Mouse (Mus musculus) hindbrain, embryonic 10.5 days (tissue): ENCODE measurements at regions not wholly inside any gene's neighbourhood (a gene's known extent, or its start where the extent isn't known, plus 50 kb on each side); places are given as distances from the start of the nearest gene placed in this dataset.

Source experiments
- DNase-seq: peaks from one replicate; pipeline ENCODE4 v3.0.0-alpha.2; 2017; ENCODE audit warnings: low spot score
- H3K27ac ChIP-seq: fragments of 300-500 bp; sonication (generic); 2 replicates; pipeline ENCODE4 v1.5.1; 2016; ENCODE audit warnings: mild to moderate bottlenecking, moderate library complexity
- H3K27me3 ChIP-seq: fragments of 300-500 bp; sonication (generic); 2 replicates; pipeline ENCODE4 v1.6.1; 2016; ENCODE audit warnings: mild to moderate bottlenecking; ENCODE audit not compliant: poor library complexity, insufficient read depth, severe bottlenecking
- H3K36me3 ChIP-seq: fragments of 300-500 bp; sonication (generic); 2 replicates; pipeline ENCODE4 v1.6.1; 2016; ENCODE audit warnings: mild to moderate bottlenecking, moderate library complexity
- H3K4me1 ChIP-seq: fragments of 300-500 bp; sonication (generic); replicated peaks from 2 replicates; pipeline ENCODE4 v1.6.1; 2016; ENCODE audit warnings: mild to moderate bottlenecking
- H3K4me3 ChIP-seq: fragments of 300-500 bp; sonication (generic); 2 replicates; pipeline ENCODE4 v1.5.1; 2016; ENCODE audit warnings: mild to moderate bottlenecking, moderate library complexity
- H3K9me3 ChIP-seq: fragments of 300-500 bp; sonication (generic); 2 replicates; pipeline ENCODE4 v1.6.1; 2016; ENCODE audit warnings: mild to moderate bottlenecking, moderate library complexity
- WGBS: fragments of 180-500 bp; shearing (Covaris S2); methylation state at CpG from one replicate; pipeline ENCODE4 v1.1.7; 2016; 5-methylcytosine and 5-hydroxymethylcytosine counted together

DNA sequence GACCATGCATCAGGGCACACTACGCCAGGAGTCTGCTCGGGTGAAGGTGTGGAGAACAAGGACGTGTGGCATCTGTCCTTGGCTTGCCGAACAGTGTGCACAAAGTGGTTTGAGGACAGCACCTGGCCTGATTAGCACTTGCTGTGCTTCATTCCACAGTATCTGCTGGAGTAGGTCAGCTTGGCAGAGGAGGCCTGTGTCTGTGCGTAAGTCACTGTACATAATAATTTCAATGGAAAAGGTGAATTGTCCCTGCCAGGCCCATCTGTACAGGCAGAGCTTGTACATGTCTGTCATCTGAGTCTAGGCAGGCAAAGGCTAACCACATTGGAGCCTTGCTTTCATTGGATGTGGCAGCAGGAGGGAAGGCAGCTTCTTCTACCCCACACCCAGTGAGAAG lies 979.5 kb upstream of the Car8 start:
- no peaks in the 10 kb centered on the region for H3K27me3 ChIP-seq
- 0 out of 2 replicates have a peak, but pooled peaks cover 6% of the 10 kb centered on the region for H3K4me1 ChIP-seq
- H3K36me3 ChIP-seq = no peaks in the 10 kb centered on the region
- DNase-seq = no peak
- no peak overlapping the region for H3K27ac ChIP-seq
- H3K4me3 ChIP-seq = no peak overlapping the region
- peaks cover 3% of the 10 kb centered on the region; the same call in 1 of the 2 replicates for H3K9me3 ChIP-seq
- 90% methylated on average over 5 of the region's 5 CpGs for WGBS

DNA sequence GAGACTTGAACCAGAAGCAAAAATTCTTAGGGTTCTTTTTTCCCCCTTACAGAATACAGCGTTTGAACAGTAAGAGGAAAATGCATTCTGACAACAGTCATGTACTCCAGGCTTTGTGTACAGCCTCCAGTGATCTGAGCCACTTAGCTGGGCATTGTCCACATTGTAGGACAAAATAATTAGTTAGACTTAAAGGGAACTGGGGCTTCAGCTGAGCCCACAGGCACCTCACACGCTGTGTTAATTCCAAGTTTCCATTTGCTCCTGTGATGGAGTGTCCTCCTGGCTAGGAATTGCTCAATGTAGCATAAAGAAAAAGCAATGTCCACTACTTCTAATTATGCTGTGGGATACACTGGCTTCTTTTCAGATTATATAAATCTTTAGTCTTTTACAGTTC lies 969.8 kb upstream of the Car8 start:
- WGBS = 76% methylated on average over 2 of the region's 2 CpGs
- Histone ChIP-seq H3K4me3 (no peak overlapping the region), H3K27ac (no peak overlapping the region), H3K27me3 (no peaks in the 10 kb centered on the region), H3K4me1 (no peaks in the 10 kb centered on the region), H3K9me3 (no peaks in the 10 kb centered on the region), H3K36me3 (no peaks in the 10 kb centered on the region)
- no peak for DNase-seq

DNA sequence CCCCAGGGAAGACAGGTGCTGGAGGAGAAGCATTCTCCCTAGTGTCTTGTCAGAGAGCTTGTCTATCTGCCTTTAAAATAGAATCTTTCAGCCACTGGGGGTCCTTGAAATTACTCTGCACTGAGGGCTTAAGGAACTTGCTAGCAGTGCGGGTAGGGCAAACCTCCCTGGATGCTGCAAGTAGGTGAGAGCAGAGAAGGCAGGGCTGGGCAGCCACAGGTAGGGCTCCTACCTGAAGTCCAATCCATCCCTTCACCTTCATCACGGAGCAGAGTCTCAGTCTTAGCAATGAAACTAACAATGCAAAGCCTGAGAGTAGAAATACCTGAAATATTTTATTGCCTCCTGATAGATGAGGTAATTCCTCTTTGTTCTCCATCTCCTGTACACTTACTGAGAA lies 961.2 kb upstream of the Car8 start:
- DNase-seq = no peak
- no peaks in the 10 kb centered on the region for H3K27me3 ChIP-seq
- peaks cover 10% of the 10 kb centered on the region for H3K4me1 ChIP-seq
- no peak overlapping the region for H3K27ac ChIP-seq
- WGBS = 82% methylated on average over 2 of the region's 2 CpGs
- no peaks in the 10 kb centered on the region for H3K36me3 ChIP-seq
- no peak overlapping the region for H3K4me3 ChIP-seq
- H3K9me3 ChIP-seq = no peaks in the 10 kb centered on the region

DNA sequence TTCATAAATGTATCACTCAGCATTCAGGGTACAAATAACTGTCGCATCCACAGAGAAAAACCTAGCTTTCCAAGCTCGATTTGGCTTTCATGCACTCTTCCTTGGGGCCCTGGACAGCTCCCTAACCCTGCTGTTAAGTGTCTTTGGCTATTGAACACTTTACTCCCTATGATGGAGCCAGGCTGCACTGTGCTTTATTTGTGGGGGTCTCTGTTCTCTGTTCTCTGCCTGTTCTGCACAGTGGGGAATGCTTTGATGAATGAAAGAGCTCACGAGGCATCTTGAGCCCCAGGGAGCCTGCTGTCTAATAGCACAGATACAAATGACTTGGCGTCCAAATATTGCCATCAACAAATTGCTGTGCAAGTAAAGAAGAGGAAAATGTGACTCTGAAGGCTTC lies 957.6 kb upstream of the Car8 start:
- Histone ChIP-seq H3K9me3 (no peaks in the 10 kb centered on the region), H3K4me3 (no peak overlapping the region), H3K27ac (no peak overlapping the region), H3K27me3 (no peaks in the 10 kb centered on the region), H3K36me3 (no peaks in the 10 kb centered on the region), H3K4me1 (peaks cover 10% of the 10 kb centered on the region)
- DNase-seq = no peak
- 55% methylated on average over 4 of the region's 4 CpGs for WGBS

DNA sequence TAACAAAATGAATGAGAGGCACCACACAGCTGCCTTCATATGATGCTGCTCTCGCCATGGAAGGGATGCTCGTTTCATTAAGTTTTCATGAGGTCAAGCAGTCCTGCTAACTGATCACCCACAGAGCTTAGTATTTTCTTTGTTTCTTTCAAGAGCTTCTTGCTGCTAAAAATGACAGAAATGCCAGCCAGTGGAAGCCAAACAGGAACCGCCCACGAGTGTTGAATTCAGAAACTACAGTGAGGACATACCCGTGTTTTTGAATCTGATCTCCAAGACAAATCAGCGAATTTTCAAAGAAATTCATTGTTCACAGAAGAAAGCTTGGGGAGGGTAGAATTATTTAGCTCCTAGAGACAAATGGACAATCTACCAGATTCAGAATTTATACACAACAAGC lies 954.3 kb upstream of the Car8 start:
- Histone ChIP-seq H3K27me3 (no peaks in the 10 kb centered on the region), H3K27ac (no peak overlapping the region), H3K4me1 (peaks cover 21% of the 10 kb centered on the region), H3K4me3 (no peak overlapping the region), H3K36me3 (no peaks in the 10 kb centered on the region), H3K9me3 (no peaks in the 10 kb centered on the region)
- 61% methylated on average over 6 of the region's 6 CpGs for WGBS
- no peak for DNase-seq

DNA sequence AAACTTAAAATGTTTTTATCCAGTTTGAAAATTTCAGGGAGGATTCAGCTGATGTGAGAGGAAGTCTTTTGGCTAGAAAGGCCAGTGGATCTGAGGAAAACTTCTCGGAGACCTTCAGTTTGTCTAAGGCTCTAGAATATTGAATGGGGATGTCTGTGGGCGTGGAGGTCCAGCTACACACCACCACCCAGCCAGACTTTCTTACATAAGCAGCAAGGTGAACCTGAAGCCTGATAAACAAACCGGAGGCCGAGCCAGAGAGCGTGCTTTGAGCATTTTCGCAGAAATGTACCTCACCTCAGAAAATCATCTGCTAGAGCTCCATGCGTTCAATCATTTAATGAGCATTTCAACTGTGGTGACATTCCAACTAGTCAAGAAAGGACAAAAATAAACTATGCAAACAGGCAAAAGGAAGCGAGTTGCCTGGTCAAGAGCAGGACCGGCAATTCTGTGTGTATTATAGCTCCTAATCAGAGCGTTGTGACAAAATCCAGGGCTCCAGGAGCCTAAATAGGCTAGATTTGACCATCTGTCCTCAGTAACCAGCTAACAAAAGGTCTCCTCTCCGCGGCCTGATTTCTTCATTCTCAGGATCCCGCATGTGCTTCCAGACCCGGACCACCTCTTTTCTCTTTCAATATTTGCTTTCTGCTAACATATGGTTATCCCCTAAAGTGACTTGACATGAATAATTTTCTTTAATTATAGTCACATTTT lies 946.5 kb upstream of the Car8 start:
- Histone ChIP-seq H3K4me3 (peak overlapping the region; percentile 42), H3K27ac (peak overlapping the region; percentile 86)

DNA sequence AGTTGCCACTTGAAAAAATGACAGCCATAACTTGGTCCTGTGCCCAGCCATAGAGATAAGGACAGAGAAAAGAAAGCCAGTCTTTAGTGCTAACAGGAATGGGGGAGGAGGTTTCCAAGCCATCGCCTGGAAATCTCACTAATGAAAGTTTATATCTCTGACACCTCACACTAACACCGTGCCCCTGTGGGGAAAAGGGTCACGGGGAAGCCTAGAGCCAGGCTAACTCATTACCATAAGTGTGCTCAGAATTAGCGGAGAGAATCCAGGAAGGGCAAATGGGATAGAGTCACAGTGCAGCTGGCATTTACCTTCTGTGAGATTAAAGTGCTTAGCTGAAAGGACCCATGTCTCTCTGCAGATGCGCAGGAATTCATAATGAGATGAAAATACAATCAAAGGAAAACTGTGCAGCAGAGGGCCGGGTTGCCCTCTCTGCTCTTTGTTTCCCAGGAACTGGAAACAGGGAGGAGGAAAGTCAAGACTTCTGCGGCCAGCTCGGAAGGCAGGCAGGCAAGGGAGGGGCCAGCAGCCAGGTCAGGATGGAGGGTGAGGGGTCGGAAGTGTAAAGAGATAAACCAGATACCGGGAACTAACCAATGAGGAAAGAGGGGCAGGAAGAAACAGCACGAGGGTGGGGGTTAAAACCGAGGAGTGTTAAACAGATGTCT lies 945.7 kb upstream of the Car8 start:
- Histone ChIP-seq H3K9me3 (no peaks in the 10 kb centered on the region), H3K4me3 (peak overlapping the region; percentile 42), H3K27ac (peak overlapping the region; percentile 86), H3K27me3 (no peaks in the 10 kb centered on the region), H3K36me3 (no peaks in the 10 kb centered on the region), H3K4me1 (peaks cover 17% of the 10 kb centered on the region)
- WGBS = under 1% methylated on average over 12 of the region's 12 CpGs
- peak; percentile 64 for DNase-seq

More for the DNA sequence above, 946.5 kb upstream of the Car8 start:
- no peaks in the 10 kb centered on the region for H3K9me3 ChIP-seq
- 52% methylated on average over 14 of the region's 14 CpGs for WGBS
- no peaks in the 10 kb centered on the region for H3K36me3 ChIP-seq
- H3K4me1 ChIP-seq = peaks cover 20% of the 10 kb centered on the region
- DNase-seq = no peak
- no peaks in the 10 kb centered on the region for H3K27me3 ChIP-seq

DNA sequence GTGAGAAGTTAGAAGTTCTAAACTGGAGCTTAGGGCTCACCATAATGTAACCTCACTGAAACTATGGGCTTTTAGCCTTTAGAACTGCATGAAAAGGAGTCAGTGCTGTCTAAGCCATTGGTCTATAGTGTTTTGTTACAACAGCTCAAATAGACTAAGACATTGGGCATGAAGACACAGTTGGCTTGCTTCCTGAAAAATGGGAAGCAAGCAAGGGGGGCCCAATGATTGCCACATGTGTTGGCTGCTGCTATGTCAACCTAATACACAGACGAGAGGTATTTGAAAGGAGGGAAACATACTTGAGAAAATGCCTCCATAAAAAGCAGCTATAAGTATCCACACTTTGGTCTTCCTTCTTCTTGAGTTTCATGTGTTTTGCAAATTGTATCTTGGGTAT lies 935.5 kb upstream of the Car8 start:
- no peak overlapping the region for H3K27ac ChIP-seq
- 82% methylated on average over 1 of the region's 1 CpGs for WGBS
- H3K9me3 ChIP-seq = no peaks in the 10 kb centered on the region
- no peak for DNase-seq
- H3K4me3 ChIP-seq = no peak overlapping the region
- H3K36me3 ChIP-seq = no peaks in the 10 kb centered on the region
- H3K27me3 ChIP-seq = no peaks in the 10 kb centered on the region
- H3K4me1 ChIP-seq = no peaks in the 10 kb centered on the region

DNA sequence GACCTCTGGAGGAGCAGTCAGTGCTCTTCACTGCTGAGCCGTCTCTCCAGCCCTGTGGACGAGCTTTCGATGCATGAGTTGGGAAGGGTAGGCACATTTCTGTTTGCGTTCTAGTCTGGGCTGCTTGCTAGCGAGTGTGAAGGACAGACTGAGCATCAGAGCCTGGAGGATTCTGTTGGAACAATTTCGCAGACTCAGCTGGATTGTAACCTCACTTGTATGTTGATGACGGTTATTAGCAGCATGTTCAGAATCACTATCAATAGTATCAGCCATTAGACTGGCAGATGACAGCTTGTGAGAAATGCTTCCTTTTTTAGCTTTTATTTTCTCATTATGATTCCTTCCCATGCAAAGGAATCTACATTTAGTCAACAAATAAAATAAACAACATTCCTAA lies 923.5 kb upstream of the Car8 start:
- Histone ChIP-seq H3K4me3 (no peak overlapping the region), H3K9me3 (no peaks in the 10 kb centered on the region), H3K36me3 (no peaks in the 10 kb centered on the region), H3K27me3 (no peaks in the 10 kb centered on the region), H3K4me1 (peaks cover 21% of the 10 kb centered on the region), H3K27ac (peak overlapping the region; percentile 78)
- WGBS = 82% methylated on average over 7 of the region's 7 CpGs
- no peak for DNase-seq

DNA sequence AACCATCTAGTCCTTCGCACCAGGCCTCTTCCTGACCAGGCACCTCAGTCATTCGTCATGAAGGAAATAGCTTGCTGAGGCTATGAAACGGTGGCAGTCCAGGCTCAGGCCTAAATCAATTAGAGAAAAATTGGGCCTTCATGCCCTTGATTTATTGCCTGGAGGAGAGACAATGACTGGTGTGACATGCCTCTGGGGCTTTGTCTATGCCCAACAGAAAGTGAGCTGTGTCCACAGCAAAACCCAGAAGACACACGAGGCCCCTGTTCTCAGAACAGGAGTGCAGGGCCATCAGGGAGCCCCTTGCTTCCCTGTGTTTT lies 922.9 kb upstream of the Car8 start:
- Histone ChIP-seq H3K4me1 (peaks cover 21% of the 10 kb centered on the region), H3K36me3 (no peaks in the 10 kb centered on the region), H3K27me3 (no peaks in the 10 kb centered on the region), H3K27ac (peak overlapping the region; percentile 78), H3K9me3 (no peaks in the 10 kb centered on the region), H3K4me3 (no peak overlapping the region)
- peak; percentile 24 for DNase-seq
- 44% methylated on average over 4 of the region's 4 CpGs for WGBS

DNA sequence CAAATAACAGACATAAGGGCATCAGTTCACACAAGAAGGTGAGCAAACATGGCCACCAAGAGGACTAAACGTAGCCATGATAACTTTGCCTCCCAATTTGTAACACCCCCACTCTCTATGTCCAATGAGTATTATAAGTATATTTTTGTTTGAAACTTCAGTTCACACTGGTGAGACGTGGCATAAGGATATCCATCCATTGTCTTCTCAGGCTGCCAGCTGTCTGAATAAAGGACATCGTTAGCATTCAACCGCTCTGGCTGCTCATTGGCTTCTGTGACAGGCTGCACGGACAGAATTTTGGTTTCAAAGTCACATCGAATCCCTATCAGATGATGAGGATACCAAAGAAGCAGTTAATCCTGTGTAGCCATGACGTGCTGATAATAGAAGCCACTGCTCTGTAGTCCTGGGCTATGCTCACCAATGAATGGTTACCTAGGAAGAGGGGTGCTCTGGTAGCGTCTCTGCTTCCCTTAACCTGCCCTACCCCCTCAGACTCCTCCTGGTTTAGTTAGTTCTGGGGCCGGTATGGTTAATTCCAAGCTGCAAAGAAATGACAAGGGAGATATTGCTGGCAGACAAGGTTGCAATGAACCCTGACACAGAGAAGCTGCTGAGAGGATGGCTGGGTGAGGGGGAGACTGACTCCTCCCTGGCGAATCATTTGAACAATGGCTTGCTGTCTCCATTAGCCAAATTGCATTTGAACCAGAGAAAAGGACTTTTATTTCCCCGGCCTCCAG lies 922.4 kb upstream of the Car8 start:
- peak overlapping the region; percentile 78 for H3K27ac ChIP-seq
- H3K27me3 ChIP-seq = no peaks in the 10 kb centered on the region
- no peaks in the 10 kb centered on the region for H3K36me3 ChIP-seq
- peaks cover 21% of the 10 kb centered on the region for H3K4me1 ChIP-seq
- H3K9me3 ChIP-seq = no peaks in the 10 kb centered on the region
- H3K4me3 ChIP-seq = no peak overlapping the region
- WGBS = 68% methylated on average over 11 of the region's 11 CpGs
- no peak for DNase-seq

DNA sequence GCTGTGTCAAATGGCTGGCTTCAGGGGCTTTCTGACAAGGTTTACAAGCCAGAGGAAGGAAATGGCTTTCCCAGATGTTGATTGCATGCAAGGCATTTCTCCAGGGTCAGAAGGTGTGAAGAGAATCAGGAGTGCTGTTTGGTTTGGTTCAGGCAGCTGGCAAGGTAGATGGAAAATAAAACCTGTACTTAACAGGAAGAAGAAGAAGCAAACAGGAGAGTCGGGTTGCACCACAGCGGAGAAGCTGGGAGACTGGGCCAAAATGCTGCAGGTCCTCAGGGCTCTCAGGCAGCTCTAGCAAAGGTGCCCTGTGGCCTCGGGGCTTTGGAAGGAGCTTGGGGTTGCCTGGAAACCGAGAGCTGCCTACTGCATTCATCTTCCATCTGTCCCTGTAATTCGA lies 908.9 kb upstream of the Car8 start:
- no peaks in the 10 kb centered on the region for H3K36me3 ChIP-seq
- DNase-seq = peak; percentile 11
- no peak overlapping the region for H3K27ac ChIP-seq
- peaks cover 18% of the 10 kb centered on the region for H3K4me1 ChIP-seq
- peaks cover 4% of the 10 kb centered on the region; the same call in 1 of the 2 replicates for H3K9me3 ChIP-seq
- no peak overlapping the region for H3K4me3 ChIP-seq
- 48% methylated on average over 5 of the region's 5 CpGs for WGBS
- H3K27me3 ChIP-seq = no peaks in the 10 kb centered on the region
